Mouse (Mus musculus): ENCODE measurements around the gene Cntd1. TPM values are rescaled to one million over a fixed set of nuclear protein-coding genes. Genes with fewer than 3 reads are reported as not detected.

The Cntd1 gene
- under 1 TPM; 0.32 to 0.39 TPM for total RNA-seq (2021)
- long read RNA-seq, experiment 1 = 0 reads
- long read RNA-seq, experiment 2 = 0 reads

DNA sequence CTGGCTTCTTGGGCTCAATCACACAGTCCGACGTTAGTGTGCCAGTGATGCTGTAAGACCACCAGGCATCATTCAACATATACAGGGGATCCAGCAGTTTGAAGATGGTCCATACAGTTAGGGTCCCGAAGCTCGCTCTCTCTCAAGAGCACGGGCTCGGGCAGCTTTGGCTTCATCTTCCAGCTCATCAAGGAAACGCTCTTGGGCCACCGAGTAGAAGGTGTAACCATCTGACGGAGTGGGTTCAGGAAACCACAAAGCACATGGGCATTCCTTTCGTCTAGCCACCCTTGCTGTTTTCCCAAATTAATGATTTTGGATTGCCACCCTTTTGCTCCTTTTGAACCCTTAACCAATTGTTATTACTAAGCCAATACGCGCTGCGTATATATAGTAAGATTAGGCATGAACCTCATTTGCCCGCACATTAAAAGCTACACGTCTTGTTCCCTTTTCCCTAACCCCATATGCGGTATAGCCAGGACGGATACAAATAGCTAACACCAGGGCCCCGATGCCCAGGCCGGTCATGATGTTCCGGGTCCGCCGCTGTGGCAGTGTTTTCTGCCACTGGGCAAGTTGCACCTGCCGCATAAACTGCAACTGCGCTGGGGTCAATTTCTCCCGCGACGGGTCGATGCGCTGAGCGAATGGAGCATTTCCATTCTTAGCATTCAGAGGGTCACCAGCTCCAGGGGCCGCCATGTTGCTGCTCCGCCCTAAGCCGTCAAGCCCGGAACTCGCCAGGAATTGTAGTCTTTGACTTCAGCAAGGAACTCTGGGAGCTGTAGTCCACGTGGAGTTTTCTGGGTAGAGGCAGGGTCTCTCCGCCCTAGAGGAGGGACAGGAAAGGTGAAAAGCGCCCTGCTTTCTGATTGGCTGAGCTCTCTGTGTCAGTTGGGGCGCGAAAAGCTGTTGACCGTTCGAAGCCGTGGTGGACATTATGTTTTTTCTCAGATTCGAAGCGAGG is at the start of gene Cntd1, which contains the start of gene Coa3:
Gene Cntd1, plus strand, starts transcription at position 790 of the 970 bp plus-strand sequence.
Gene Coa3, minus strand, starts transcription at position 892 of the 970 bp plus-strand sequence.
- peak; percentile 48 to 80 for DNase-seq (ENCODE audit: low spot score in 2 of 2)

DNA sequence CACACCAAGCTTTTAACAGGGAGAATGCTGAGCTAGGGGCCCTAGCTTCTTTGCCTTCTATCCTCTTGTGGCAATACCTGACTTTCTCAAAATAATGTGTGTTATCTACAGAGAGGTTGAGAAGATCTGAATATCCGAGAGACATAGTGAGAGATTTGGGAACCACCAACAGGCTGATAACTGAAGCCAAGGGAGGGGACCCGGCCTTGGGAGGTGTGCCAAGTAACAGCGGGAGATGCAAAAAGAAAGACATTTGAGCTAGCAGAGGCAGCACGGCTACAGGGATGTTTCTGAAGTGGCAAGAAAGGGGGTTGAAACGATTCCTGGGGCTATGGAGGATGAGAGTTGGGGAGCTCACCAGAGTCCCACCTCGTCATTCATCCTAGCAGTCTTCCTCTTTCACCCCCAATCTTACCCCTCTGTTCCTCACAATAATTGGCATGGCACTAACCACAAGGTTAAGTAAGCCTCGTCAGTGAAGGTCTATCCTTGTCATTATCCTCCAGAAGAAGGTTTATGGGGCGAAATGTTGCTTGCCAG is 49.4 kb upstream of the Cntd1 start:
- peak in 1 of 2 experiments; percentile 64 for DNase-seq (ENCODE audit: low spot score in 2 of 2)

DNA sequence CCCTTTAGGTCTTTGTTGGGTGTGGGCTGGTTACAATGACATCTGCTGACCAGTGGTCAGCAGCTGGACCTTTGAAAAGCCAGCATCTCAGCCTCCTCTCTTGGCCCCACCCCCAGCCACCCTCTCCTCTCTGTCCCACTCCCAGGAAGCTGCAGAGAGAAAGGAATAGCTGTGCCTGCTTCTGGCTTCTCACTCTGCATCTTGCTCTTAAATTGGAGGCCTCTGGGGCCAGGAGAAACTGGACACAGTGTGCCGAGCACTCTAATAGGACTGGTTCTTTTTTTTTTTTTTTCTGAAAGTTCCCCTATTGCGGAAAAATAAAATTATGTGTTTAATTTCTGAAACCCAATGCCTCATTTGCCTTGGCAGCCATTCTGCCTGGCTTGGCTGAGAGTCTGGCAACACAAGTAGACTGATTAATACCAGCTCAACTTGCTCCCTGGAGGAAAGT is 48.7 kb upstream of the Cntd1 start:
- DNase-seq (ENCODE audit: low spot score in 2 of 2) = peak in 1 of 2 experiments; percentile 65

DNA sequence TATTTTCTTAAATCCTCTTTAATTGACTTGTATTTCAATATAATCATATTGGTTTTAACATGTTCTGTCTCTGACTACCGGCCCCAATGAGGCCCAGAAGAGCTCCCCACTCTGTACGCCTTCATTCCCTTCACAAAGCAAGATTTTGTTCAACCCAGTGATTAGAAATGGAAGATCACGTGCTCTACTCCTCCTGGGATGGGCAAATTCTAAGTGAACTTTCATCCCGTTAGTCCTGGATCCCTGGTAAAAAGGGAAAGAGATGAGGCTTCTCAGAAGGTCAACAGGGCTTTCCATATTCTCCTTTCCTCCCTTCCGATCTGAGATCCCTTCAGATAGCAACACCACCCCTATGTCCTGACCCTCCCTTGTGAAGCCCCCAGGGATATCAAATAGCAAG is 48.3 kb upstream of the Cntd1 start:
- no peak for DNase-seq (ENCODE audit: low spot score in 2 of 2)

DNA sequence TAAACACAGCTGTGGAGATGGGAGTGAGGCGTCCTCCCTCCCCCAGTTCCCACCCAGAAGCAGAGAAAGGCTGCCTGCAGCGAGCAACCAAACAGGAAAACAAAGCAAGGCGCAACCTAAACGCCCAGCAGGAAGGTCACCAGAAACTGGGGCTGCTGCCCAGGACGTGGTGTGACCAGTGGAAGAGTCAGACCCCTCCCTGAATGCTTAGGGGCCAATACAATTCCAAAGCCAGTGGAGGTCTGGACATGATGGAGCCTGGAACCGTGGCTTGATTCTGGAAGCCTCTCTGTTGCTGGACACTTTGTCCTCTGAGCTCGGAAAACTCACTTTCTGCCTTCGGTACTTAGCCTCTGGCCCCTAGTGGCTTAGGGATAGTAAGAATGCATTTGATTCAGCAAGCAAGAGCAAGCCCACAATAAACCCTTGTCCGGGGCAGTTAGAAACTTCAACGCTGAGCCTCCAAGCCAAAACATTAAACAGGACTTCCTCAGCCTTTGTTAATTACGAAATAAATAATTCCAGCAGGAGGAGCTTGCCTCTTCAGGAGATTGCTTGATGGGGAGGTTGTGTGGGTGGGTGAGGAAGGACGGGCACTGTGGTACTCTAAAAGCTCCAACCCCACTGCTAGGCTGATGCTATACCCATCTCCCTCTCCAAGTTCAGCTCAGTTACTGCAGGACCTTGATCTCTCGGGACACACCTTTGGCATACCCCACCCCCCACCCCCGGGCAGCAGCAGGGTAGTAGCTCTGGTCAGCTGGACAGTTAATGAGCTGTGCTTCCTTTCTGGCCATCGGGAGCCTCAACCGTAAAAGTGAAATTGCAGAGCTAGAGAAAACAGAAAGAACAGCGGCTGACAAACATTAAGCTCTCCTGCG is 47.6 kb upstream of the Cntd1 start:
- peak in 1 of 2 experiments; percentile 73 for DNase-seq (ENCODE audit: low spot score in 2 of 2)

DNA sequence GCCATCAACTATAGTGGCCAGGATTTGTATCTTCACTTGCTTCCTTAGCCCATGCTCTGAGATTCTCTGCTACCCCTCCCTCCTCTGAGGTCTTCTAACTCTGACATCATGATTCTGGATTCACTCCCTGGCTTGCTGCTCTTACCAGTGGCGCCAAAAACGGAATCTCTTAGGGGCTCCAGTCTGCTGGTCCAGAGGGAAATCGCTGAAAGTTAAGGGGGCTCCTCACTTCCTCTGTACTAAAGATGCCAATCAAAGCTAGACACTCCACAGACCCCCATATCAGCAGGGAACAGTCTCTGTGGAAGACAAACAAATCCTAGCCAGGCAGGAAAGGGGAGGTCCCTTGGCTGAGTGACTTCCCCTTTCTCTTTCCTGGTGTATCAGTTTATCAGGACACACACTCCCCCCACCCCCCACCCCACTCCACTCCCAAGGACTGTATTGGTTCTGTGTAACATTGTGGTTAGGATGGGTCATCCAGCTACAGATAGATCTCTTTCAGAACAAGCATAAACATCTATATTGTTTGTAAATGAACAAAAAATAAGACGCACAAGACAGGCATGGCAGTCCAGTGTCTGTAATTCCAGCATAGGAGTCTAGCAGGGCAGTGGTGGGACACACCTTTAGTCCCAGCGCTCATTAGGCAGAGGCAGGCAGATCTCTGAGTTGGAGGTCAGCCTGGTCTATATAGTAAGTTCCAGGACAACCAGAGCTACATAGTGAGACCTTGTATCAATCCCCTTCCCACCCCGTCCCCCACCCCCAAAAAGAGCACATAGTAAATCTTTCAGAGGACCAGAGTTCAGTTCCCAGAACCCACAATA is 46.6 kb upstream of the Cntd1 start:
- peak in 1 of 2 experiments; percentile 41 for DNase-seq (ENCODE audit: low spot score in 2 of 2)

DNA sequence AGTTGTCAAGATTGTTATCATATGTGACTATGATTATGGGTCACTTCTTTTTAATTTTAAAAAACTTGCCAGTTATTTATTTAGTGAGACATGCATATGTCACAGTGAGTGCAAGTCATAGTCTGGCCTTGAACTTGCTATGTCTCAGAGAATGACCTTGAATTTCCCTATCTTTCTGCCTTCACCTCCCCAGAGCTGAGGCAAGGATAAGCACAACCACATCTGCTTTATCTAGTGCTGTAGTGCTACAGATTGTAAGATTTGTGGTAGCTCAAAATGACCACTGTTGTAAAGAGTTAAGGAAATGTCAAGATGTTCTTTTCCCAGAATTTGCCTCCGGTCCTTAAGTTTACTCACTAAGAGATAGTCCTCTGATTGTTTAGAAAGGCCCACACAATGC is 45.6 kb upstream of the Cntd1 start:
- no peak for DNase-seq (ENCODE audit: low spot score in 2 of 2)

DNA sequence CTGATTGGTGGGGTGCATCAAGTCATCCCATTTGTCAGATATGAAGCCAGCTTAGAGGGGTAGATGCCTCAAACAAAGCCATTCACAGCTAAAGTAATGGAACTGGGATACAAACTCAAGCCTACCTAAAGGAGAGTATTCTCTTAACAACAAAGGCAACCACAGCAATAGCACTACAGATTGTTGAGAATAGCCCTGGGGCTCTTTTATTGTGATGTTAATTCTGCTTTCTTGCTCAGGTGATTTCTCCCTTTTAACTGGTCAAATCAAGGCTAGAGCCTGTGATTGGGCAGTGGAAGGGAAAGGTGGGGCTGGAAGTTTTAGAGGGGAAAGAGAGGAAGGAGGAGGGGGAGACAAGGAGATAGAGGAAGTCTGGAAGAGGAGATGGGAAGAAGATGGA is 44.7 kb upstream of the Cntd1 start:
- DNase-seq (ENCODE audit: low spot score in 2 of 2) = no peak

DNA sequence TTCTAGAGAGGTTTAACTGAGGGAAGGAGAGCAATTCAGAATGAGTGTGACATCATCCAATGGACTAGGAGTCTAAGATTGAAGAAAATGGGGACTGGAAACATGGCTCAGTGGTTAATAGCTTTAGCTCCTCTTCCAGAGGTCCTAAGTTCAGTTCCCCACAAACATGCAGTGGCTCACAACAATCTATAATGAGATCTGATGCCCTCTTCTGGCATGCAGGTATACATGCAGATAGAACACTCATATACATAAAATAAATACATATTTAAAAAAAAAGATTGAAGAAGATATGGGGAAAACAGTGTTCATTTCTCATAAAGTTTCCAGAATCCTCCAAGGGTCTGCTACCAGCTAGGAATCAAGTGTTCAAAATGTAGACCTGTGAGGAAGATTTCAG is 43.4 kb upstream of the Cntd1 start:
- DNase-seq (ENCODE audit: low spot score in 2 of 2) = no peak

DNA sequence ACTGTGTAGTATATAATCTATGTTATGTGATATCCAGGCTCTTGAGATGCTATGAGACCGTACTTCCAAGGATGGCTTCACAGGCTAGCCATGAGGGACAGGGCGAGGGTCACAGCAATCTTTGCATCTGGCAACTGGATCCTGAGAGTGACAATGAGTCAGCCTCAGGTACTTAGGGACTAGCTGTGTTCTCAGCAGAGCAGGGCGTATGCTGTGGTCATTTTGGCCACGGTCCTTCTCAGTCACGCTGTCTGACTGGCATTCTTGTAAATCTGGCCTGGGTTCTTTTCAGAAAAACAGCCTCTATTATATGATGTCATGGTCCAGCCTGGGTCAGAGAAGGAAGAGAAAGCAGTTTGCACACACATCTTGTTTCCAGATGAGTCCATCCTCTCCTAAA is 42.0 kb upstream of the Cntd1 start:
- no peak for DNase-seq (ENCODE audit: low spot score in 2 of 2)

DNA sequence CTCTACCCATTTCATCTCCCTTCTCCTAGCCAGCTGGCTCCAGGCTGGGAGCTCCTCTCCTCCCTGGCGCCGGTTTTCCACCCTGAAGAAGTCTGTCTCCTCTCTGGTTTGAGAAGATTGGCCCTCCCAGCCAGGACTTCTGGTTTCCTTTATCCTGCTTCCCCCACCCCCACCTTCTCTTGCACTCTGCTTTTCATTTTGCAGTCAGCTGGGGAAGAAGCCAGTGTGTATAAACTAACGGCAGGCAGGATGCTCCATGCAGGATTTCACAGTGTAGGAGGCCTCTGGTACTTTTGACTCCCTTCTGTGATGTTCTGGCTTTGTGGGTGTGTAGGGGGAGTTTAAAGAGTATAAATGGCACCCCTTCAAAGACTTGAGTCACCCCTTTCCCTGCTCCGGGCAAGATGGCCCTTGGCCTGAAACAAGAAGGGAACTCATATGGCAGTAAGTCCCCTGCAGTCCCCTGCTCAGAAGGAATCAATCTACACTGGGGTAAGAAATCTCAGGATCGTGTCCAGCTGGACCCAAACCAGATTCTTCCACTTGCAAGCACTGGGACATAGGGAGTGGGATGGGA is 40.7 kb upstream of the Cntd1 start:
- peak in 1 of 2 experiments; percentile 40 for DNase-seq (ENCODE audit: low spot score in 2 of 2)

DNA sequence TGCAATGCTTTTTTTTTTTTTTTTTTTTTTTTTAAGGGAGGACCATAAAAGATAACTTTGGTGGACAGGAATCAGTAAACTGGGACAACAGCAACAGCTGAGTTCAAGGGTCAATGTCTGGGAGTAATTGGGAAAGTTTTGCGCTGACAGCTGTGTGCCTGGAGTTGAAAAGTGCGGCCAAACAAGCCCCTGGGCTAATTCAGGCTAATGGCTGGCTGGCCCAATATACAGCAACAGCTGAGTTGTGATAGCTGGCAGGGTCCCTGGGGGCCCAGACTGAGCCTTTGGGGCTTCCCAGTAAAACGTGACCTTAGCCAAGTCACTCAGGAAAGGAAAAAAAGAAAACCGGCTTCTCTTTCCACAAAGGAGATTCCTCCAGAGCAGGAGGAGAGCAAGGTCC is 33.7 kb upstream of the Cntd1 start:
- peak in 1 of 2 experiments; percentile 65 for DNase-seq (ENCODE audit: low spot score in 2 of 2)

DNA sequence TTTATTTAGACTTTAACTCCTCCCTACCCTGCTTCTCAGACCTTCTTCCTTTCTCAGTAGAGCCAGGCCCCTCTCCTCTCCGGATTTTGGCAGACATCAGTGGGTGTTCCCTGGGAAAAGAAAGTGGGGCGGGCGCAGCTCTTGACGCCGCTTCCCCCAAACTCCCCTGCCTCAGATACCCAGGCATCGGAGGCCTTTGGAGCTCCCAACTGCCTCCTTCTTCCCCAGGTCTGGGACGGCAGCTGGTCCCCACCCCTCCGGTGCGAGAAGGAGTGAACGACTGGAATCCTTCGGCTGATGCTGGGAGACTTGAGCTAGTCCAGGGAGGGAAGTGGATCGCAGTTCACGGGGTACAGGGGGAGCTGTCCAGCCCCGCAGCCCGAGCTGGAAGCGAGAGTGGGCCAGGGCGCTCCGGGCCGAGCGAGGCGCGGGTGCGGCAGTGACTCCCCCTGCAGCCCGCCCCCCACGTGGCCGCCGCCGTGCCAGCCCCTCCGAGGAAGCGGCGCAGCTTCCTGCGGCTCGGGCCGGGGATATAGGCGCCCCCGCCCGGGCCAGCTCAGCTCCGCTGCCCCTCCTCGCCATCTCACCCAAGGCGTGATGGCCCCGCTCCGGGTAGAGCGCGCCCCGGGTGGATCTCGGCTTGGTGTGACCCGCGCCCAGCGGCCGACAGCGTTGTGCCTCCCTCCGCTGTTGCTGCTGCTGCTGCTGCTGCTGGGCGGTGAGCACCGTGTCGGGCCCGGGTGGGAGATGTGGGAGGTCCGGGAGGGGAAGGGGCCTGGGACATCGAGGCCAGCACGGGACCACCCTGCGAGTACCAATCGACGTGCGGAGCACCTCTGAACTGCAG is 32.7 kb upstream of the Cntd1 start, which contains the start of gene Ramp2:
Gene Ramp2, plus strand, starts transcription at position 174 of the 847 bp plus-strand sequence.
- peak; percentile 58 to 78 for DNase-seq (ENCODE audit: low spot score in 2 of 2)

DNA sequence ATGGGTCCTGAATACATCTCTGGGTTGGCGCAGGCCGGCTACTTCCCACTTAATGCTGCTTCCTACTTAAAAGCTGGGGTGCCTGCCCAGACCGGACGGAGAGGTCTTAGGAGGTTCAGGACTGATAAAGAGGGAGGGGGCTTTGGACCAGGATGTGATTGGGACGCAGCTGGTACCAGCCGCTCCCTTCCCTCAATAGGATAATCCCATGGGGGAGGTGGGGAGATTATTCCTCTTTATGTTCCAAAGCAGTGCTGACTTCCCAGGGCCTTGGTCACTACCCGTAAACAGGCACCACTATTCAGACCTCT is 32.2 kb upstream of the Cntd1 start:
- no peak for DNase-seq (ENCODE audit: low spot score in 2 of 2)

DNA sequence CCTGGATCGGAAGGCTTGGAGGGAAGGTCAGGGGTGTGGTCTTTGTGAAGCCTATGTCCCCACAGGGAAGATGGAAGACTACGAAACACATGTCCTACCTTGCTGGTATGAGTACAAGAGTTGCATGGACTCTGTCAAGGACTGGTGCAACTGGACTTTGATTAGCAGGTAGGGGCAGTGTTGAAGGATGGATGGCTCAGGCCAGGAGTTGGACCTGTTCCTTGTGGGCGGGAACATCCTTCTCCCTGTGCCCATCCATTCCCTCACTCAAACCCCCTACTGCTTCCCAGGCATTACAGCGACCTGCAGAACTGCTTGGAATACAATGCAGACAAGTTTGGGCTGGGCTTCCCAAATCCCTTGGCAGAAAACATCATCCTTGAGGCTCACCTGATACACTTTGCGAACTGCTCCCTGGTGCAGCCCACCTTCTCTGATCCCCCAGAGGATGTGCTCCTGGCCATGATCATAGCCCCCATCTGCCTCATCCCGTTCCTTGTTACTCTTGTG is 31.2 kb upstream of the Cntd1 start:
- no peak for DNase-seq (ENCODE audit: low spot score in 2 of 2)

DNA sequence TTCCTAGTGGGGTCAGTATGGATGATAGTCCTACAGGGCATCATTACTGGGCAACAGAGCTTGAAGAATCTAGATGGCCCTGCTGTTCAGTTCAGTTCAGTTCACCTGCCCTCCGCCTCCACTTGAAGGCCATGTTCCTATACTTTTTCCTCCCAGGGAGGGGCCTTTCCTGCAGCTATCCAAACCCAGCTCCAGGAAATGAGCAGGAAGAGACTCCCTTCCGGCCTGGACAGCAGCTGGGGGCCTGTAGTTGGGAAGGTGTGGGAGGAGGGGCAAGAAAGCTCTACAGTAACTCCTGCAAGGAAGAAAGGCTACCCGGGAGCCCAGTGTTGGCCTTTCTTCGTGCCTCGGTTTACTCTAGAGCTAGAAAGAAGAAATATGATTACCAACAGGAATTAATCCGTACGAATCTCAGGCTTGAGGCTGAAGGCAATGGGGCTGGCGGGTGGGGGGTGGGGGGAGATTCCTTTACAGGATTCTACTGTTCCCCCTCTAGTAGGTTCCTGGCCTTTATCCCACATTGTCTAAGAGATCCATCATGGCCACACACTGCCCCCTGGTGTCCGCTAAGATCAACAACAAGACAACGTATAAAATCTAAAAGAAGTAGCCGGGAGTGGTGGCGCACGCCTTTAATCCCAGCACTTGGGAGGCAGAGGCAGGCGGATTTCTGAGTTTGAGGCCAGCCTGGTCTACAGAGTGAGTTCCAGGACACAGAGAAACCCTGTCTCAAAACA is 30.4 kb upstream of the Cntd1 start:
- peak in 1 of 2 experiments; percentile 64 for DNase-seq (ENCODE audit: low spot score in 2 of 2)

DNA sequence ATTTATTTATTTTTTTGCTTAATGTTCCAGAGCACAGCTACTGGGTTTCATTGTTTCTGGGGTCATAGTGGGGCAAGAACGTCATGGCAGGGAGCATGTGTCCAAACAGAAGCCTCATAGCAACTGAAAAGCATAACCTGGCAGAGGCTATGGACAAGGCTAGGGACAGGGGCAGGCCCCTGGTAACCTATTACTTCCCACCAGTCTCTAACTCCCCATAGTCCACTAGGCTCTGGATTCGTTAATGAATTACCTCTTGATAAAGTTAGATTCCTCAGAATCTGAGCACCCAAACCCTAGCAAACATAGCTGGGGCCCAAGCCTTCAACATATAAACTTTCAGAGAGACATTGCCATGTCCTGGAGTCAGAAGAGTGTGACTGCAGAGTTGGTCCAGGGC is 27.8 kb upstream of the Cntd1 start:
- no peak for DNase-seq (ENCODE audit: low spot score in 2 of 2)

DNA sequence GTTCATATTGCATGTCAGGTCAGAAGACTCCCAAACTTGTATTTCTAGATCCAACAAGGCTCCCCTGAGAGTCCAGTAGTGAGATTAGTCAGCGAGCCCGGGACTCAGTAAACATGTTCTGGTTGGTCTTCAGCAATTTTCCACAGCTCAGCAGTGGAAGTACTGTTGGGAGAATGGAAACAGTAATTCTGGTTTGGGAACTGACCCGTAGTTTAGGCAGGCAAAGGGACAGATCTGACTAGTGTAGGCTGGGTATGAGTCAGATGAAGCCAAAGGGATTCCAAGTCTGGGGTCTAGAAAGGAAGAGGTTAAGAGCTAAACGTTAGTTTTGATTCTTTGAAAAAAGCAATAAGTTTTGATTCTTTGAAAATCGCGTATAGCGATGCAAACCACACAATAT is 25.9 kb upstream of the Cntd1 start:
- no peak for DNase-seq (ENCODE audit: low spot score in 2 of 2)
